Mouse (Mus musculus) small intestine, adult 2 months (tissue): ENCODE measurements around the gene Pik3r6.

Experiments used
- CTCF ChIP-seq: fragments of 200-500 bp; IDR thresholded peaks from 2 replicates; pipeline ENCODE4 v1.5.1; 2012; ENCODE audit warnings: low read depth, mild to moderate bottlenecking, control low read depth, inconsistent platforms, low read length, moderate library complexity, mixed read lengths; ENCODE audit not compliant: insufficient replicate concordance, insufficient read length; ENCODE audit errors: extremely low read depth
- POLR2A ChIP-seq: fragments of 200-500 bp; IDR thresholded peaks from 2 replicates; pipeline ENCODE4 v1.6.1; 2012; ENCODE audit warnings: low read depth, mild to moderate bottlenecking, control low read depth, inconsistent platforms, low read length, moderate library complexity

DNA sequence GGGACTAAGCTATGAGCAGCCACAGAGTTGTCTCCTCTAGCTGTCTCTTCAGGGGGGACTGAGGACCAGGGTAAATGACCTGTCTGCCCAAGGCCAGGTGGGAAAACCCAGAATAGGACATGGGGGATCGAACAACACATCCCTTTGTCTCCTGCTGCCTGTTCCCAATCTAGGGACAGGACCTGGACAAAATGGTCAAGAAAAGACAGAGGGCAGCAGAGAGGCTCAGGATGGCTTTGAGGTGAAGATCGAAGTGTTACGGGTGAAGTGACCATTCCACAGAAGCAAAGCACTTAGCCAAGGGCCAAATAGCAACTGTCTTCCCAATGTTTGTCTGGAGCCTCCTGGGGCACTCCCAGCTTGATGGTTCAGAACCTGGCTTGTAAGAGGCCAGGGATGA is 16.7 kb upstream of the Pik3r6 start:
- TF ChIP-seq CTCF (no peak), POLR2A (no peak)
